ENCODE assay signal across 9 mouse cellular contexts in genomic region chr5:38516267-38516666, GRCm38 (mm10). TPM values are rescaled to one million over a fixed set of nuclear protein-coding genes. Genes with fewer than 3 reads are reported as not detected.
DNase-seq lines count a peak whose midpoint lies in the region; ATAC-seq and TF ChIP-seq lines count a peak whose summit lies in the region.
"Had no signal": no experiment of that assay in that cellular context is flagged by ENCODE, and none has a peak within 500 bp of the region (broad histone marks: within the 10 kb centered on the region; RNA-seq: fewer than 3 reads in every experiment).

No protein-coding gene starts in this region.

- ATAC-seq in frontal cortex, adult (ENCODE audit: low TSS enrichment): peak; percentile 94
- no peak for ATAC-seq in intestine, embryonic 15.5 days

- no peaks in the 10 kb centered on the region for H3K36me3 ChIP-seq in spleen, adult 2 months (ENCODE audit: control insufficient read depth, insufficient read depth, low read length)
- no peaks in the 10 kb centered on the region for H3K36me3 ChIP-seq in intestine, embryonic 15.5 days
- H3K36me3 ChIP-seq: neural tube, embryonic 13.5 days had no signal

- H3K9me3 ChIP-seq in intestine, embryonic 15.5 days: no peaks in the 10 kb centered on the region
- H3K9me3 ChIP-seq: neural tube, embryonic 13.5 days had no signal

- no peak for TF ChIP-seq POLR2A in spleen, adult 2 months (IDR thresholded peaks at IDR 0.05; ENCODE audit: low read depth, low read length)

- DNase-seq in cerebellum, postnatal 10 days: peak; percentile 69 to 71
- no peak for DNase-seq in cerebellum, adult 9-11 months
- peak; percentile 7 to 30 for DNase-seq in spleen, adult 2 months (ENCODE audit: low read depth in 1 of 2, low spot score in 2 of 2)
- no peak for DNase-seq in spleen, postnatal 4 days (ENCODE audit: low spot score in 2 of 2)
- peak; percentile 45 to 50 for DNase-seq in left cerebral cortex, postnatal 10 days (ENCODE audit: extremely low spot score in 1 of 2, low spot score in 2 of 2)
- DNase-seq in retina, embryonic 14.5 days (ENCODE audit: low spot score): peak; percentile 64

- H3K27ac ChIP-seq in spleen, adult 2 months (ENCODE audit: insufficient read depth, low read length): no peak overlapping the region
- H3K27ac ChIP-seq in intestine, embryonic 15.5 days: no peak overlapping the region
- H3K27ac ChIP-seq: neural tube, embryonic 13.5 days had no signal

- H3K4me2 ChIP-seq in intestine, embryonic 15.5 days (replicated peaks): no peak overlapping the region
- H3K4me2 ChIP-seq: neural tube, embryonic 13.5 days had no signal

- WGBS in spleen, adult 2 months: 9% methylated on average over 6 of the region's 6 CpGs
- 50% methylated on average over 6 of the region's 6 CpGs for WGBS in intestine, embryonic 15.5 days

- intact Hi-C loops in left cerebral cortex, postnatal 10 days (cut with DNase I): loop anchor here (5.0 kb wide), 1 partner anchor 209 kb away; no protein-coding TSS in a partner anchor

- H3K9ac ChIP-seq in intestine, embryonic 15.5 days: no peak overlapping the region
- H3K9ac ChIP-seq: neural tube, embryonic 13.5 days had no signal

- H3K4me1 ChIP-seq in spleen, adult 2 months (ENCODE audit: control insufficient read depth, insufficient read depth, insufficient read length): no peaks in the 10 kb centered on the region
- no peaks in the 10 kb centered on the region for H3K4me1 ChIP-seq in intestine, embryonic 15.5 days (replicated peaks)

- no peaks in the 10 kb centered on the region for H3K27me3 ChIP-seq in spleen, adult 2 months (ENCODE audit: control insufficient read depth, insufficient read depth, low read length)
- no peaks in the 10 kb centered on the region for H3K27me3 ChIP-seq in intestine, embryonic 15.5 days (replicated peaks)
- H3K27me3 ChIP-seq: neural tube, embryonic 13.5 days had no signal

- TF ChIP-seq CTCF in spleen, adult 2 months (IDR thresholded peaks at IDR 0.05; ENCODE audit: extremely low read depth, insufficient read depth, insufficient read length, insufficient replicate concordance): no peak

- no peak overlapping the region for H3K4me3 ChIP-seq in spleen, adult 2 months (ENCODE audit: extremely low read depth, insufficient read depth, insufficient read length)
- H3K4me3 ChIP-seq in intestine, embryonic 15.5 days (replicated peaks): no peak overlapping the region
- H3K4me3 ChIP-seq: neural tube, embryonic 13.5 days had no signal

RNA-seq across cellular contexts. Expression of gene Slc2a9, which starts 13.3 kb away (rescaled TPM):
- 3.2 and 3.3 TPM in 2 replicates for polyA plus RNA-seq in spleen, adult 2 months (2012; rRNA removed)
- 1 to 10 TPM; 1.1 to 1.2 TPM for total RNA-seq in left cerebral cortex, postnatal 10 days (2021)
- 1.6 and 1.8 TPM in 2 replicates for polyA plus RNA-seq in intestine, embryonic 15.5 days (2015; fragmentation: Nextera tagmentation; extraction: Ambion mirVana)

RNA-seq across cellular contexts. Expression of gene Wdr1, which starts 46.8 kb away (rescaled TPM):
- polyA plus RNA-seq in spleen, adult 2 months (2012; rRNA removed): 172 and 188 TPM in 2 replicates
- total RNA-seq in left cerebral cortex, postnatal 10 days (2021): 100 to 1,000 TPM; 215 to 224 TPM
- polyA plus RNA-seq in intestine, embryonic 15.5 days (2015; fragmentation: Nextera tagmentation; extraction: Ambion mirVana): 240 and 243 TPM in 2 replicates

Comparison
In these comparisons a context has a peak if more than half of its experiments do, and no peak if none do; other contexts are left out.
1. DNase-seq: peak in cerebellum, postnatal 10 days (2 of 2), spleen, adult 2 months (2 of 2), left cerebral cortex, postnatal 10 days (2 of 2) and retina, embryonic 14.5 days (single experiment); none in cerebellum, adult 9-11 months (single experiment) and spleen, postnatal 4 days (0 of 2).